Mouse (Mus musculus) liver, embryonic 15.5 days (tissue): ENCODE measurements at regions not wholly inside any gene's neighbourhood (a gene's known extent, or its start where the extent isn't known, plus 50 kb on each side); places are given as distances from the start of the nearest gene placed in this dataset.

Experiments used
- ATAC-seq: fragments of 200-750 bp; cut with Nextera tagmentation; 2 replicates; pipeline ENCODE4 v1.8.0; 2017; ENCODE audit warnings: moderate number of reproducible peaks, mild to moderate bottlenecking, moderate library complexity; ENCODE audit not compliant: insufficient read depth
- H3K27ac ChIP-seq: fragments of 300-500 bp; sonication (generic); replicated peaks from 2 replicates; pipeline ENCODE4 v1.5.1; 2015; ENCODE audit warnings: mild to moderate bottlenecking, inconsistent platforms
- H3K27me3 ChIP-seq: fragments of 300-500 bp; sonication (generic); 2 replicates; pipeline ENCODE4 v1.6.1; 2015; ENCODE audit warnings: mild to moderate bottlenecking, inconsistent platforms
- H3K36me3 ChIP-seq: fragments of 300-500 bp; sonication (generic); replicated peaks from 2 replicates; pipeline ENCODE4 v1.6.1; 2015; ENCODE audit warnings: moderate library complexity, mild to moderate bottlenecking, inconsistent platforms
- H3K4me1 ChIP-seq: fragments of 300-500 bp; sonication (generic); replicated peaks from 2 replicates; pipeline ENCODE4 v1.6.1; 2015; ENCODE audit warnings: inconsistent platforms
- H3K4me2 ChIP-seq: fragments of 300-500 bp; sonication (generic); 2 replicates; pipeline ENCODE4 v1.6.1; 2015; ENCODE audit warnings: moderate library complexity, mild to moderate bottlenecking, inconsistent platforms
- H3K4me3 ChIP-seq: fragments of 300-500 bp; sonication (generic); replicated peaks from 2 replicates; pipeline ENCODE4 v1.5.1; 2015; ENCODE audit warnings: mild to moderate bottlenecking, inconsistent platforms
- H3K9ac ChIP-seq: fragments of 300-500 bp; sonication (generic); 2 replicates; pipeline ENCODE4 v1.6.1; 2015; ENCODE audit warnings: moderate library complexity, mild to moderate bottlenecking, inconsistent platforms
- H3K9me3 ChIP-seq: fragments of 300-500 bp; sonication (generic); replicated peaks from 2 replicates; pipeline ENCODE4 v1.6.1; 2016; ENCODE audit warnings: inconsistent platforms
- WGBS: fragments of 180-500 bp; shearing (Covaris S2); methylation state at CpG from one replicate; pipeline ENCODE4 v1.1.7; 2015; ENCODE audit warnings: mixed read lengths; ENCODE audit not compliant: insufficient replicate concordance; 5-methylcytosine and 5-hydroxymethylcytosine counted together

GRCm38 (mm10) chr1:71880480-71880879 is 227.5 kb upstream of the Fn1 start:
- Histone ChIP-seq H3K4me2 (no peak overlapping the region), H3K4me3 (no peak overlapping the region), H3K9me3 (no peaks in the 10 kb centered on the region), H3K27ac (no peak overlapping the region), H3K36me3 (no peaks in the 10 kb centered on the region), H3K4me1 (no peaks in the 10 kb centered on the region), H3K27me3 (no peaks in the 10 kb centered on the region), H3K9ac (no peak overlapping the region)
- ATAC-seq, result no peak
- 63% methylated on average over 6 of the region's 6 CpGs for WGBS

- Histone ChIP-seq H3K27me3 (no peaks in the 10 kb centered on the region), H3K27ac (no peak overlapping the region), H3K36me3 (no peaks in the 10 kb centered on the region), H3K9ac (no peak overlapping the region), H3K9me3 (no peaks in the 10 kb centered on the region), H3K4me2 (no peak overlapping the region), H3K4me1 (no peaks in the 10 kb centered on the region), H3K4me3 (no peak overlapping the region)
- 65% methylated on average over 9 of the region's 9 CpGs for WGBS
- no peak for ATAC-seq
Observed at GRCm38 (mm10) chr1:71876712-71877401, 223.9 kb upstream of the Fn1 start.

GRCm38 (mm10) chr1:71874037-71874436 is 221.0 kb upstream of the Fn1 start:
- H3K9ac ChIP-seq, result no peak overlapping the region
- no peak overlapping the region for H3K4me2 ChIP-seq
- no peaks in the 10 kb centered on the region for H3K27me3 ChIP-seq
- H3K36me3 ChIP-seq, result no peaks in the 10 kb centered on the region
- no peak for ATAC-seq
- H3K9me3 ChIP-seq, result no peaks in the 10 kb centered on the region
- no peaks in the 10 kb centered on the region for H3K4me1 ChIP-seq
- no peak overlapping the region for H3K4me3 ChIP-seq
- 51% methylated on average over 2 of the region's 2 CpGs for WGBS
- H3K27ac ChIP-seq, result no peak overlapping the region

GRCm38 (mm10) chr1:71865670-71866069 is 212.7 kb upstream of the Fn1 start:
- Histone ChIP-seq H3K4me1 (no peaks in the 10 kb centered on the region), H3K36me3 (no peaks in the 10 kb centered on the region), H3K27ac (no peak overlapping the region), H3K4me3 (no peak overlapping the region), H3K27me3 (no peaks in the 10 kb centered on the region), H3K9me3 (no peaks in the 10 kb centered on the region), H3K9ac (no peak overlapping the region), H3K4me2 (no peak overlapping the region)
- WGBS, result 40% methylated on average over 4 of the region's 4 CpGs
- no peak for ATAC-seq

- H3K9me3 ChIP-seq, result no peaks in the 10 kb centered on the region
- 63% methylated on average over 9 of the region's 9 CpGs for WGBS
- no peak overlapping the region for H3K9ac ChIP-seq
- H3K4me1 ChIP-seq, result no peaks in the 10 kb centered on the region
- H3K36me3 ChIP-seq, result no peaks in the 10 kb centered on the region
- no peak overlapping the region for H3K27ac ChIP-seq
- no peak overlapping the region for H3K4me2 ChIP-seq
- H3K27me3 ChIP-seq, result no peaks in the 10 kb centered on the region
- ATAC-seq, result no peak
- no peak overlapping the region for H3K4me3 ChIP-seq
Observed at GRCm38 (mm10) chr1:71864749-71865148, 211.7 kb upstream of the Fn1 start.

- no peak overlapping the region for H3K4me2 ChIP-seq
- no peak overlapping the region for H3K27ac ChIP-seq
- no peak overlapping the region for H3K4me3 ChIP-seq
- 51% methylated on average over 2 of the region's 2 CpGs for WGBS
- ATAC-seq, result no peak
- H3K9me3 ChIP-seq, result no peaks in the 10 kb centered on the region
- no peaks in the 10 kb centered on the region for H3K27me3 ChIP-seq
- H3K9ac ChIP-seq, result no peak overlapping the region
- no peaks in the 10 kb centered on the region for H3K36me3 ChIP-seq
- H3K4me1 ChIP-seq, result no peaks in the 10 kb centered on the region
Observed at GRCm38 (mm10) chr1:71853212-71853611, 200.2 kb upstream of the Fn1 start.

GRCm38 (mm10) chr1:71851268-71851667 is 198.3 kb upstream of the Fn1 start:
- no peak overlapping the region for H3K4me3 ChIP-seq
- no peak overlapping the region for H3K27ac ChIP-seq
- no peak for ATAC-seq
- H3K9ac ChIP-seq, result no peak overlapping the region
- no peaks in the 10 kb centered on the region for H3K36me3 ChIP-seq
- H3K4me2 ChIP-seq, result no peak overlapping the region
- 62% methylated on average over 8 of the region's 8 CpGs for WGBS
- no peaks in the 10 kb centered on the region for H3K4me1 ChIP-seq
- H3K9me3 ChIP-seq, result no peaks in the 10 kb centered on the region
- no peaks in the 10 kb centered on the region for H3K27me3 ChIP-seq

GRCm38 (mm10) chr1:71848656-71849055 is 195.7 kb upstream of the Fn1 start:
- ATAC-seq, result no peak
- 81% methylated on average over 5 of the region's 5 CpGs for WGBS
- H3K36me3 ChIP-seq, result no peaks in the 10 kb centered on the region
- H3K9ac ChIP-seq, result no peak overlapping the region
- no peak overlapping the region for H3K27ac ChIP-seq
- no peaks in the 10 kb centered on the region for H3K9me3 ChIP-seq
- no peaks in the 10 kb centered on the region for H3K27me3 ChIP-seq
- no peak overlapping the region for H3K4me2 ChIP-seq
- no peak overlapping the region for H3K4me3 ChIP-seq
- no peaks in the 10 kb centered on the region for H3K4me1 ChIP-seq

GRCm38 (mm10) chr1:71844938-71845685 is 192.1 kb upstream of the Fn1 start:
- ATAC-seq, result no peak
- H3K4me2 ChIP-seq, result no peak overlapping the region
- H3K9ac ChIP-seq, result no peak overlapping the region
- no peak overlapping the region for H3K27ac ChIP-seq
- H3K4me3 ChIP-seq, result no peak overlapping the region
- H3K36me3 ChIP-seq, result no peaks in the 10 kb centered on the region
- no peaks in the 10 kb centered on the region for H3K9me3 ChIP-seq
- H3K4me1 ChIP-seq, result no peaks in the 10 kb centered on the region
- H3K27me3 ChIP-seq, result no peaks in the 10 kb centered on the region
- 69% methylated on average over 16 of the region's 16 CpGs for WGBS

- no peaks in the 10 kb centered on the region for H3K36me3 ChIP-seq
- no peak overlapping the region for H3K4me3 ChIP-seq
- H3K27me3 ChIP-seq, result no peaks in the 10 kb centered on the region
- ATAC-seq, result no peak
- H3K9me3 ChIP-seq, result no peaks in the 10 kb centered on the region
- 0 out of 2 replicates have a peak, but pooled peaks cover 6% of the 10 kb centered on the region for H3K4me1 ChIP-seq
- 67% methylated on average over 12 of the region's 12 CpGs for WGBS
- 0 out of 2 replicates have a peak overlapping the region, but pooled peaks have one; percentile 1 for H3K4me2 ChIP-seq
- no peak overlapping the region for H3K9ac ChIP-seq
- H3K27ac ChIP-seq, result 0 out of 2 replicates have a peak overlapping the region, but pooled peaks have one; percentile 1
Observed at GRCm38 (mm10) chr1:71837764-71838163, 184.8 kb upstream of the Fn1 start.

GRCm38 (mm10) chr1:71837039-71837648 is 184.1 kb upstream of the Fn1 start:
- WGBS, result 64% methylated on average over 20 of the region's 20 CpGs
- Histone ChIP-seq H3K4me3 (no peak overlapping the region), H3K4me1 (0 out of 2 replicates have a peak, but pooled peaks cover 6% of the 10 kb centered on the region), H3K4me2 (peak overlapping the region; percentile 33; the same call in 1 of the 2 replicates), H3K36me3 (no peaks in the 10 kb centered on the region), H3K27ac (peak overlapping the region; percentile 41; the same call in 1 of the 2 replicates), H3K9ac (no peak overlapping the region), H3K9me3 (no peaks in the 10 kb centered on the region), H3K27me3 (no peaks in the 10 kb centered on the region)
- ATAC-seq, result peak; percentile 52; the same call in 1 of the 2 replicates
